Comparison of ENCODE assay signal across 25 mouse cellular contexts in the genomic region with DNA sequence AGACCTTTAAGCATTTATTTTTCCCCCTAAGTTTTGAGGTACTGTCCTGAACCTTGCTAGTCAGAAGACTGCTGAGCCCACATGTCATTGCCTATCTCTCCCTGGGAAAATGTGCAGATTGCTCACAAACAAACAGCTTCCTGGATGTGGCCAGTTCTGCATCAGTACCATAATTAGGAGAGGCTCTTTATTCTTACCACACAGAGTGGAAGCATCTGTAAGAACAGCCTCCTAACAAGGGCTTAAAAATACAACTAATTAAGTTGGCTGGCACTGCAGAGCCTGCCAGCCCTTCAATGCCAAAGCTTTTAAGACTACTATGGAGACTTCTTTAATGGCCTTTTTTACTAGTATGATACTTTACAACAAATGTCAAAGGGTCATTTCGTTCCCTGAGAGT. TPM values are rescaled to one million over a fixed set of nuclear protein-coding genes. Genes with fewer than 3 reads are reported as not detected.
DNase-seq lines count a peak whose midpoint lies in the region; ATAC-seq and TF ChIP-seq lines count a peak whose summit lies in the region.
"Had no signal": no experiment of that assay in that cellular context is flagged by ENCODE, and none has a peak within 500 bp of the region (broad histone marks: within the 10 kb centered on the region; RNA-seq: fewer than 3 reads in every experiment).

No protein-coding gene starts in this region.

- H3K9me3 ChIP-seq in midbrain, postnatal 0 days (ENCODE audit: low read length) = no peaks in the 10 kb centered on the region
- no peaks in the 10 kb centered on the region for H3K9me3 ChIP-seq in midbrain, embryonic 10.5 days (replicated peaks)
- H3K9me3 ChIP-seq in forebrain, embryonic 15.5 days = no peaks in the 10 kb centered on the region
- H3K9me3 ChIP-seq: embryonic facial prominence, embryonic 15.5 days; G1E; limb, embryonic 13.5 days; liver, embryonic 15.5 days; stomach, embryonic 15.5 days had no signal

- H3K36me3 ChIP-seq in midbrain, postnatal 0 days (ENCODE audit: insufficient read depth, low read length) = no peaks in the 10 kb centered on the region
- H3K36me3 ChIP-seq in midbrain, embryonic 10.5 days = peaks cover 6% of the 10 kb centered on the region; the same call in 1 of the 2 replicates
- no peaks in the 10 kb centered on the region for H3K36me3 ChIP-seq in forebrain, embryonic 15.5 days
- H3K36me3 ChIP-seq: liver, embryonic 15.5 days; stomach, embryonic 15.5 days had no signal

- no peak overlapping the region for H3K4me2 ChIP-seq in midbrain, postnatal 0 days (ENCODE audit: low read depth, low read length, poor library complexity, severe bottlenecking)
- H3K4me2 ChIP-seq in forebrain, embryonic 15.5 days (replicated peaks) = no peak overlapping the region
- H3K4me2 ChIP-seq: embryonic facial prominence, embryonic 15.5 days; hindbrain, embryonic 14.5 days; limb, embryonic 13.5 days; liver, embryonic 15.5 days; stomach, embryonic 15.5 days had no signal

- 61% methylated on average over 1 of the region's 1 CpGs for WGBS in midbrain, postnatal 0 days
- 58% methylated on average over 1 of the region's 1 CpGs for whole genome bisulfite sequencing in midbrain, embryonic 10.5 days
- WGBS in forebrain, embryonic 15.5 days = 4% methylated on average over 1 of the region's 1 CpGs

- DNase-seq in embryo, embryonic 10.5 days (ENCODE audit: low spot score) = peak; percentile 17
- no peak for DNase-seq in embryo, embryonic 11 days
- DNase-seq in midbrain, postnatal 0 days (ENCODE audit: low spot score) = peak; percentile 9
- no peak for DNase-seq in midbrain, embryonic 10.5 days (ENCODE audit: low spot score)
- no peak for DNase-seq in kidney, postnatal 25 days
- no peak for DNase-seq in right cerebral cortex, postnatal 36 days (ENCODE audit: low spot score in 2 of 2)
- no peak for DNase-seq in spleen, postnatal 4 days (ENCODE audit: low spot score in 2 of 2)
- DNase-seq: cerebellum, adult 11 months; gastrocnemius, postnatal 25 days; thymus, adult 2 months had no signal

- H3K27me3 ChIP-seq in midbrain, postnatal 0 days (ENCODE audit: insufficient read depth, low read length) = no peaks in the 10 kb centered on the region
- H3K27me3 ChIP-seq in midbrain, embryonic 10.5 days (ENCODE audit: low read depth, poor library complexity, severe bottlenecking) = no peaks in the 10 kb centered on the region
- no peaks in the 10 kb centered on the region for H3K27me3 ChIP-seq in forebrain, embryonic 15.5 days
- H3K27me3 ChIP-seq: embryonic facial prominence, embryonic 15.5 days; limb, embryonic 13.5 days; liver, embryonic 15.5 days; stomach, embryonic 15.5 days had no signal

- H3K9ac ChIP-seq in midbrain, postnatal 0 days (replicated peaks; ENCODE audit: low read length, poor library complexity, severe bottlenecking) = no peak overlapping the region
- H3K9ac ChIP-seq in forebrain, embryonic 15.5 days (replicated peaks) = no peak overlapping the region
- H3K9ac ChIP-seq: embryonic facial prominence, embryonic 15.5 days; hindbrain, embryonic 14.5 days; limb, embryonic 13.5 days; liver, embryonic 15.5 days; stomach, embryonic 15.5 days had no signal

- TF ChIP-seq CTCF in midbrain, postnatal 0 days (IDR thresholded peaks at IDR 0.05) = no peak

- H3K27ac ChIP-seq in midbrain, postnatal 0 days (ENCODE audit: low read depth, low read length) = no peak overlapping the region
- H3K27ac ChIP-seq in midbrain, embryonic 10.5 days (replicated peaks) = no peak overlapping the region
- peak overlapping the region; percentile 63 for H3K27ac ChIP-seq in forebrain, embryonic 15.5 days (replicated peaks)
- H3K27ac ChIP-seq: embryonic facial prominence, embryonic 15.5 days; hindbrain, embryonic 14.5 days; kidney, postnatal 0 days; limb, embryonic 13.5 days; liver, embryonic 15.5 days; stomach, embryonic 15.5 days had no signal

- no peaks in the 10 kb centered on the region for H3K4me1 ChIP-seq in midbrain, postnatal 0 days (ENCODE audit: insufficient read depth, low read length)
- peaks cover 32% of the 10 kb centered on the region for H3K4me1 ChIP-seq in midbrain, embryonic 10.5 days
- peaks cover 22% of the 10 kb centered on the region for H3K4me1 ChIP-seq in forebrain, embryonic 15.5 days
- H3K4me1 ChIP-seq: embryonic facial prominence, embryonic 15.5 days; limb, embryonic 13.5 days; liver, embryonic 15.5 days; stomach, embryonic 15.5 days had no signal

- no peak for ATAC-seq in midbrain, postnatal 0 days (ENCODE audit: low FRiP score)
- ATAC-seq in forebrain, embryonic 15.5 days (replicated peaks) = peak; percentile 92
- ATAC-seq: CD4-positive, CD25-positive, alpha-beta regulatory T cell, adult 4 months; intestine, embryonic 16.5 days; lung, postnatal 0 days; midbrain, embryonic 16.5 days had no signal

- no peak overlapping the region for H3K4me3 ChIP-seq in midbrain, postnatal 0 days (ENCODE audit: low read depth, low read length)
- no peak overlapping the region for H3K4me3 ChIP-seq in midbrain, embryonic 10.5 days
- no peak overlapping the region for H3K4me3 ChIP-seq in forebrain, embryonic 15.5 days
- H3K4me3 ChIP-seq: embryonic facial prominence, embryonic 15.5 days; limb, embryonic 13.5 days; liver, embryonic 15.5 days; stomach, embryonic 15.5 days had no signal

RNA-seq across cellular contexts. Expression of gene Slc25a31, which starts 35.1 kb away (rescaled TPM):
- total RNA-seq in midbrain, postnatal 0 days (2014; rRNA removed) = 0.49 TPM in 1 of 2 replicates, not detected in the other
- polyA plus RNA-seq in midbrain, postnatal 0 days (2015; fragmentation: Nextera tagmentation; extraction: Ambion mirVana) = 0.09 and 0.50 TPM in 2 replicates
- 0.10 and 0.21 TPM in 2 replicates for polyA plus RNA-seq in midbrain, embryonic 10.5 days (2016; fragmentation: Nextera tagmentation; extraction: Ambion mirVana)
- polyA plus RNA-seq in forebrain, embryonic 15.5 days (2015; fragmentation: Nextera tagmentation; extraction: Ambion mirVana) = 0.18 and 0.19 TPM in 2 replicates
- total RNA-seq: adrenal gland, adult 18-20 months; gastrocnemius, postnatal 25 days; megakaryocyte progenitor cell, adult 5-6 weeks had no signal
- polyA plus RNA-seq: CD4-positive, CD25-positive, alpha-beta regulatory T cell, adult 4 months; G1E; small intestine, adult 2 months had no signal

Comparison
In these comparisons a context has a peak if more than half of its experiments do, and no peak if none do; other contexts are left out.
1. DNase-seq: peak in embryo, embryonic 10.5 days (single experiment) and midbrain, postnatal 0 days (single experiment); none in embryo, embryonic 11 days (single experiment), midbrain, embryonic 10.5 days (single experiment), kidney, postnatal 25 days (0 of 2), right cerebral cortex, postnatal 36 days (0 of 2) and spleen, postnatal 4 days (0 of 2).